Mouse (Mus musculus) heart, embryonic 11.5 days (tissue): ENCODE results near the gene Prkcq. TPM values are rescaled to one million over a fixed set of nuclear protein-coding genes. Genes with fewer than 3 reads are reported as not detected.
"Not testable (repeated sequence)": the region's sequence is repeated elsewhere in the genome, so short reads cannot be mapped to it uniquely, and the experiment has no call there.

Source experiments
- ATAC-seq: fragments of 200-750 bp; cut with Nextera tagmentation; replicated peaks from 2 replicates; pipeline ENCODE4 v1.8.0; 2017; ENCODE audit warnings: moderate library complexity; ENCODE audit not compliant: insufficient number of reproducible peaks, low FRiP score, low TSS enrichment
- H3K27ac ChIP-seq: fragments of 300-500 bp; sonication (generic); 2 replicates; pipeline ENCODE4 v1.5.1; 2014; ENCODE audit warnings: mild to moderate bottlenecking, low read depth, low read length
- H3K27me3 ChIP-seq: fragments of 300-500 bp; sonication (generic); 2 replicates; pipeline ENCODE4 v1.6.1; 2014; ENCODE audit warnings: mild to moderate bottlenecking, low read length, mixed read lengths; ENCODE audit not compliant: control insufficient read depth, insufficient read depth
- H3K36me3 ChIP-seq: fragments of 300-500 bp; sonication (generic); 2 replicates; pipeline ENCODE4 v1.6.1; 2014; ENCODE audit warnings: mild to moderate bottlenecking, low read length, moderate library complexity, mixed read lengths; ENCODE audit not compliant: control insufficient read depth, insufficient read depth
- H3K4me1 ChIP-seq: fragments of 300-500 bp; sonication (generic); 2 replicates; pipeline ENCODE4 v1.6.1; 2014; ENCODE audit warnings: low read length; ENCODE audit not compliant: control insufficient read depth, insufficient read depth
- H3K4me2 ChIP-seq: fragments of 300-500 bp; sonication (generic); 2 replicates; pipeline ENCODE4 v1.6.1; 2014; ENCODE audit warnings: mild to moderate bottlenecking, moderate library complexity
- H3K4me3 ChIP-seq: fragments of 300-500 bp; sonication (generic); 2 replicates; pipeline ENCODE4 v1.5.1; 2014; ENCODE audit warnings: low read depth, low read length
- H3K9ac ChIP-seq: fragments of 300-500 bp; sonication (generic); 2 replicates; pipeline ENCODE4 v1.6.1; 2014; ENCODE audit warnings: mild to moderate bottlenecking, low read depth, low read length, moderate library complexity
- H3K9me3 ChIP-seq: fragments of 300-500 bp; sonication (generic); replicated peaks from 2 replicates; pipeline ENCODE4 v1.6.1; 2016; ENCODE audit warnings: low read length; ENCODE audit not compliant: control insufficient read depth
- WGBS: fragments of 180-500 bp; shearing (Covaris S2); extraction: QIAGEN DNeasy Blood & Tissue Kit; methylation state at CpG from one replicate; pipeline ENCODE4 v1.1.7; 2014; ENCODE audit not compliant: insufficient replicate concordance; 5-methylcytosine and 5-hydroxymethylcytosine counted together
- polyA plus RNA-seq: library from polyadenylated mRNA; unstranded; fragments of >200 nt; fragmentation: Nextera tagmentation; extraction: Ambion mirVana; gene quantifications from 2 replicates; pipeline ENCODE4 v1.2.1, GENCODE M21; 2014

Gene Prkcq
- polyA plus RNA-seq, 1 experiment from 2014 or later: 1.7 TPM

GRCm38 (mm10) chr2:11331528-11332446 is 159.9 kb downstream of the Prkcq start:
- WGBS: 28% methylated on average over 11 of the region's 11 CpGs
- ATAC-seq: no peak
- H3K4me3 ChIP-seq: no peak overlapping the region
- H3K27me3 ChIP-seq: no peaks in the 10 kb centered on the region
- no peak overlapping the region for H3K9ac ChIP-seq
- H3K4me2 ChIP-seq: no peak overlapping the region
- H3K27ac ChIP-seq: no peak overlapping the region
- no peaks in the 10 kb centered on the region for H3K9me3 ChIP-seq
- H3K36me3 ChIP-seq: no peaks in the 10 kb centered on the region
- H3K4me1 ChIP-seq: peaks cover 3% of the 10 kb centered on the region; the same call in 1 of the 2 replicates

GRCm38 (mm10) chr2:11332469-11332868 is 160.6 kb downstream of the Prkcq start:
- no peaks in the 10 kb centered on the region for H3K27me3 ChIP-seq
- H3K9me3 ChIP-seq: no peaks in the 10 kb centered on the region
- 67% methylated on average over 4 of the region's 4 CpGs for WGBS
- H3K9ac ChIP-seq: no peak overlapping the region
- H3K4me3 ChIP-seq: no peak overlapping the region
- no peaks in the 10 kb centered on the region for H3K36me3 ChIP-seq
- H3K4me1 ChIP-seq: peaks cover 3% of the 10 kb centered on the region; the same call in 1 of the 2 replicates
- H3K4me2 ChIP-seq: no peak overlapping the region
- no peak overlapping the region for H3K27ac ChIP-seq
- no peak for ATAC-seq

- ATAC-seq: no peak
- no peaks in the 10 kb centered on the region for H3K9me3 ChIP-seq
- H3K27ac ChIP-seq: no peak overlapping the region
- 58% methylated on average over 14 of the region's 14 CpGs for WGBS
- H3K4me1 ChIP-seq: peaks cover 3% of the 10 kb centered on the region; the same call in 1 of the 2 replicates
- H3K27me3 ChIP-seq: no peaks in the 10 kb centered on the region
- no peaks in the 10 kb centered on the region for H3K36me3 ChIP-seq
- H3K4me3 ChIP-seq: no peak overlapping the region
- H3K4me2 ChIP-seq: no peak overlapping the region
- H3K9ac ChIP-seq: no peak overlapping the region
Measured at GRCm38 (mm10) chr2:11333301-11334017, 161.6 kb downstream of the Prkcq start.

- peak overlapping the region; percentile 37 for H3K4me2 ChIP-seq
- H3K4me3 ChIP-seq: no peak overlapping the region
- no peaks in the 10 kb centered on the region for H3K27me3 ChIP-seq
- no peaks in the 10 kb centered on the region for H3K36me3 ChIP-seq
- H3K9me3 ChIP-seq: no peaks in the 10 kb centered on the region
- H3K4me1 ChIP-seq: peaks cover 3% of the 10 kb centered on the region; the same call in 1 of the 2 replicates
- H3K27ac ChIP-seq: no peak overlapping the region
- 3% methylated on average over 8 of the region's 8 CpGs for WGBS
- ATAC-seq: peak; percentile 75
- H3K9ac ChIP-seq: 0 out of 2 replicates have a peak overlapping the region, but pooled peaks have one; percentile 12
Measured at GRCm38 (mm10) chr2:11336320-11336719, 164.4 kb downstream of the Prkcq start.

- no peak overlapping the region for H3K4me2 ChIP-seq
- no peak overlapping the region for H3K9ac ChIP-seq
- H3K27ac ChIP-seq: no peak overlapping the region
- no peak overlapping the region for H3K4me3 ChIP-seq
- H3K9me3 ChIP-seq: no peaks in the 10 kb centered on the region
- no peak; the same call in 1 of the 2 replicates for ATAC-seq
- no peaks in the 10 kb centered on the region for H3K36me3 ChIP-seq
- 67% methylated on average over 14 of the region's 14 CpGs for WGBS
- peaks cover 3% of the 10 kb centered on the region; the same call in 1 of the 2 replicates for H3K4me1 ChIP-seq
- no peaks in the 10 kb centered on the region for H3K27me3 ChIP-seq
Measured at GRCm38 (mm10) chr2:11338931-11339839, 167.3 kb downstream of the Prkcq start.

GRCm38 (mm10) chr2:11344691-11345090 is 172.8 kb downstream of the Prkcq start:
- Histone ChIP-seq H3K9me3 (no peaks in the 10 kb centered on the region), H3K4me2 (no peak overlapping the region), H3K27me3 (no peaks in the 10 kb centered on the region), H3K36me3 (no peaks in the 10 kb centered on the region), H3K4me1 (no peaks in the 10 kb centered on the region), H3K4me3 (no peak overlapping the region), H3K9ac (no peak overlapping the region), H3K27ac (no peak overlapping the region)
- WGBS: 84% methylated on average over 3 of the region's 3 CpGs
- ATAC-seq: no peak

- WGBS: 80% methylated on average over 6 of the region's 6 CpGs
Measured at GRCm38 (mm10) chr2:11346419-11346818, 174.5 kb downstream of the Prkcq start.

GRCm38 (mm10) chr2:11347791-11348190 is 175.9 kb downstream of the Prkcq start:
- Histone ChIP-seq H3K9ac (no peak overlapping the region), H3K27me3 (no peaks in the 10 kb centered on the region), H3K36me3 (no peaks in the 10 kb centered on the region), H3K4me2 (no peak overlapping the region), H3K4me1 (no peaks in the 10 kb centered on the region), H3K27ac (no peak overlapping the region), H3K4me3 (no peak overlapping the region), H3K9me3 (no peaks in the 10 kb centered on the region)
- no peak for ATAC-seq
- WGBS: 78% methylated on average over 3 of the region's 3 CpGs

More at GRCm38 (mm10) chr2:11346419-11346818, 174.5 kb downstream of the Prkcq start:
- not testable (repeated sequence) for H3K4me3 ChIP-seq, H3K4me1 ChIP-seq, H3K36me3 ChIP-seq, H3K9me3 ChIP-seq, H3K27me3 ChIP-seq, H3K9ac ChIP-seq, ATAC-seq, H3K4me2 ChIP-seq, H3K27ac ChIP-seq
